Mouse (Mus musculus) heart, postnatal 25 days (tissue): ENCODE results near the gene Zkscan8. TPM values are rescaled to one million over a fixed set of nuclear protein-coding genes. Genes with fewer than 3 reads are reported as not detected.
"Not testable (repeated sequence)": the region's sequence is repeated elsewhere in the genome, so short reads cannot be mapped to it uniquely, and the experiment has no call there.

Experiments used
- DNase-seq: peaks from one replicate; pipeline ENCODE4 v3.0.0; 2022; ENCODE audit warnings: low spot score
- intact Hi-C: fragments of 180-260 bp; cut with DNase I; formaldehyde crosslinking; loops from one replicate; pipeline ENCODE4 v1.15.1; 2025
- total RNA-seq, 2 experiments: library from RNA; stranded (reverse); gene quantifications; 2 replicates each; pipeline ENCODE4 v1.2.3; 2021

Gene Zkscan8
- 10 to 100 TPM; 10.5 to 11.1 TPM for total RNA-seq

DNA sequence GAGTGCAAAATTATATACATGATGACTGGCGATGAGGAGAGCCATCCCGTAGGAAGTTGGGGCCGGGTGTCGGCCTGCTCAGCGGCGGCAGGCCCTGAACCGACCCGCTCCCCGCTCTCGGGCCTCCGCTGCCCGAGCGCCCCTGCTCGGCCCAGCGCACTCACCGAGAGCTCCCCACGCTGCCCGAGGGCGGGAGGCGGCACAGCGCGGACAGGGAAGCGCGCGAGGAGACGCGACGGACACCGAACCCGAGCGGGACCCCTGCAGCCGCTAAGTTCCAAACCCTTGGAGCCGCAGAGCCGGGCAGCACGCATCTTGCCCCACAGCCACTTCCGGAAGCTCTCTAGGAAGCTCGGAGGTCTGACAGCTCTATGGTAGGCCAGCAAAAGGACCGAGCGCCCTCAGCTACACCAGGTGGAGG is at the start of gene Zkscan8:
Zkscan8 (minus strand) TSS at position 340 of the 421 bp plus-strand sequence.
- intact Hi-C loops: loop anchor here (1.0 to 5.0 kb wide), 7 partner anchors 24 to 182 kb away; partner anchors contain the start of genes Nkapl, Zkscan3, Zscan12 and Zscan26
- peak; percentile 74 for DNase-seq

DNA sequence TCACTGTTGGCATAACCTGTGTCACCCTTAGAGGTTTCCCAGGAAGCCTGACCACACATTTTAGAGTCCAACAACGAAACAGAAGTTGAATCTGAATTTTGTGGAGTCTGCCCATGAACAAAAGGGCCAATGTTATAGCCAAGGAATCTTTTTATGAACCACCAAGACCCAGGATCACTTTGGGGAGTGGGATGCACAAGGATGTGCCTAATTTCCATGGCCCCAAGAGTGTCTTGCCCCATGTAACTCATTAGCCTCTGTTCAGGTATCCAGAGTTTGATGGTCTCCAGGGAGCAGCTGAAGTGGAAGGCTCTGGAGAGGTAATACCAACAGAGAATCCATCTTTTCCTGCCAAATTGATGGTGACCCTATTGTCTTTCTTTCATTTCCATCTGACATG is 28.9 kb upstream of the Zkscan8 start, which contains the start of gene Olfr1535:
Olfr1535 (minus strand) TSS at position 101 of the 400 bp plus-strand sequence.
- intact Hi-C loops: no loop called here
- DNase-seq: no peak

DNA sequence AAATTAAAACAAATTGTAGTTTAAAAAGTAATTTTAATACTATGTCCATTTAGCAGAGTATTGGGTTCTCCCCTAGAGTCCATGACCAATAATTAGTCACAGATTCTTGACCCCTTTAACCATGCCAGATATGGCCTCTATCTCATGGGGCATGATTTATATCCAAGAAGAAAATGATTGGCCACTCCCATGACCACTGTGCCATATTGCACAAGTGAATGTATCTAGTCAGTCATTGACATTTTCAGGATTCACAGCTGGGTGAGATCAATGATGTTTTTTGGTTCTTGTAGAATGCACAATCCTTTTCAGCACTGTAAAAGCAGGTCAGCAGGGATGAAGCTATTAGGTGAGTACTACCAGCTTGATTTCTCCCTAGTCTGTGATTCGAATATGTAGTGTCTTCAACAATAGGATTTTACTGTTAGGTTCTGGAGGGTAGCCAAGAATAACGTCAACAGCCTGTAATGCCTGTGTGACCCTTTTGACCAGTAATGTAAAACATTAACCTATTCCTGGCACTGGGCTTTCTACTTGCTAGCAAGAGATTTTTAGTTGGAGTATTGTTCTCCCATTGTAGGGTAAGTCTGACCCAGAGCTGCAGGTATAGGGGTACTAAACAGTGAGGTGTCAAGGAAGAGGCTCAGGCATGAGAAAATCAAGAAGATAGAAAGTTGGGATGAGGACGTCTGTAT is 19.6 kb upstream of the Zkscan8 start:
- intact Hi-C loops: no loop called here
- no peak for DNase-seq

DNA sequence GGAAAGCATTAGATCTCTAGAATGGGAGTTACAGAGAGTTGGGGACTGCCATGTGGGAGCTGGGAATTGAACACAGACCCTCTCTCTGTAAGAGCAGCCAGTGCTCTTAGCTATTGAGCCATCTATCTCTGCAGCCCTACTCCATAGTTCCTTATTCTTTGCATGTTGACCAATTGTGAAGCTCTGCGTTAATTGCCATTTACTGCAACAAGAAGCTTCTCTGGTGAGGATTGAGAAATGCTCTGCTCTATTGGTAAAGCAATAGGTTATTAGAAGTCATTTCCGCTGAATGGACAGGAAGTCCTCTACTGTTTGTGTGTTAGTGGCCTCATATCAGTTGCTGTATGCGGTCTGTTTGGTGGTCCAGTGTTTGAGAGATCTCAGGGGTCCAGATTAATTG is 18.6 kb upstream of the Zkscan8 start:
- DNase-seq: no peak
- intact Hi-C loops: no loop called here

DNA sequence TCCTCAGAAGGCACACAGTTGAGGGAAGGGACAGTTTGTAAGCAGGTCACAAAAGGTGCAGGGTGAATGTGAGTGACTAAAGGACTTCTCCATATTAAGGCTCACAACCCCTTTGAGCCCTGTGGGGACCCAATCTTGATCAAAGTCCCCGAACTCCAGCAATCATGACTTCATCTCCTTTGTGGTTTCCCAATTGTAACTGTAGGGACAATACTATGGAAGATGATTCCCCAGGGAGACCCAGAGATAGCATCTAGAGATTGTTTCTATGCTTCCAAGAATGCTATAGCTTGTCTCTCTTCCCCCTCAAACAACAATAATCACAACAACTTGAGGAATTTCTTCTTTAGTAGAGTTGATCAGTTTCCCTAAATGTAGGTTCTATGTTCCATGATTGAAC is 11.8 kb upstream of the Zkscan8 start, which contains the start of gene Olfr1366:
Olfr1366 (minus strand) TSS at position 101 of the 400 bp plus-strand sequence.
- intact Hi-C loops: no loop called here
- DNase-seq: no peak

DNA sequence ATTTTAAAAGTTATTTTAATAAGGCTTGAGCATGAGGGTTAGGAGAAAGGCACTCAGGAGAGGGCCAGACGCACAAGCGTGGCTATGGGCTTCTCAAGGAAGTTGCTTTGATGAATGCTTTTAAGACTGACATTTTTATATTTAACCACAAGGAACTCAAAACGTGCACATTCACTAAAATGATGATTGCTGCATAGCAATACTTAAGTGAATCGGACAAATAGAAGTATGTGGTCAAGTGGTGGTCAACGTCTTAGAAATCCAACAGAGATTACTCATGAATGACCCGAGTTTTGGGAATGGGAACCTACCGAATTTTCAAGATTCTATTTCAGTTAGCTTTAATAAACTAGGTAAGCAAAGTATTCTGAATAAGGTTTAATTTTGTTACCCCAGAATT is 784 bp downstream of the Zkscan8 start:
- DNase-seq: no peak
- intact Hi-C loops: loop anchor here (2.0 to 5.0 kb wide), 5 partner anchors 49 to 182 kb away; partner anchors contain the start of genes Nkapl, Zkscan3 and Zscan26

DNA sequence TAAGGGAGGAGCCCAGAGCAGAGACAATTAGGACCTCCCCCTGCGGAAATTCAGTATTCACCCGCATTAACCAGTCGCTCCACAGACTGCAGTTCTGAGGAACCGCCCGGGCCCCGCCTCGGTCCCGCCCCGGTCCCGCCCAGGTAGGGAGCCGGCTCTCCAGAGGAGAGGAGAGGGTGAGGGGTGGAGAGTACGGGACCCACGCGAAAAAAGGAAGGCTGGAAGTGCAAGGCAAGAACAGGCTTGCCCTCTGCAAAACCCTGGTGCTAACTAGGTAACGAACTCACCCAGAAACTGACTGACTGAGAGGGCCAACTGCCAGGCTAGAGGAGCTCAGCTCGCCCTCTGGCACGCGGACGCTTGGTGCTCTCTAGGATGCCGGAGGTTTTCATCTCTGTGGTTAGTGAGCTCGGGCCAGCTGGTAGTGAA is 24.7 kb downstream of the Zkscan8 start:
- peak; percentile 63 for DNase-seq
- intact Hi-C loops: loop anchor here (1.0 to 5.0 kb wide), 4 partner anchors 25 to 97 kb away; partner anchors contain the start of genes Nkapl, Zkscan8 and Zscan26

DNA sequence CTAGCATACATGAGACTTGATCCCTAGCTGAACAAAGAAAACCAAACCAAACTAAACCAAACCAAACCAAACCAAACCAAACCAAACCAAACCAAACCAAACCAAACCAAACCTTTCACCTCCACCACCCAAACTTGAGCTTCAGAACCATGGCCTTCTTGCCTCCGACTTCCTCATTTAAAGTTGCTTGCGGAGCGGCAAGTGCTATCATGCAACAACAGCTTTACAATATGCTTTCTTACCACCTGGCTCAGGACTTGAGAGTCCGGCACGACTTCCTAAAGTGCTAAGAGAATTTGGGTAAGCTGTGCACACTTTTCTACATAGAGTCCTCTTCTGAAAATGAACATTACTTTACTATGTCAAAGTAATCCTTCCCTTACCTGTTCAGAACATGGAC is 28.6 kb downstream of the Zkscan8 start:
- intact Hi-C loops: no loop called here
- no peak for DNase-seq

DNA sequence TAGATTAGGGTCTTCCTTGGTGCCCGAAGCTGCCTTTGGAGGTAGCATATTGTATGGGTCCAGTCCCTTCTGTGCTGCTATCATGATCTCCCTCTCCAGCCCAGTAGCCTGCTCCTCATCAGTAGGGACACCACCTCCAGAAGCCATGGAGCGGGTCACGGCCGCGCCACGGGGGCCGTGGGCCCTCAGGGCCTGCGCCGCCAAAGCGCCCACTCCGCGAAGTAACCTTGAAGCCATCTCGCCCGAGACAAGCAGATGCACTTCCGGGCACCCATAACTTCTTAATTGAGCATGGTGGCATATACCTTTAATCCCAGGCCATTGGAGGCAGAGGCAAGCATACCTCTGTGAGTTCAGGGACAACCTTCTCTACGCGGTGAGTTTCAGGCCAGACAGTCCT is 29.7 kb downstream of the Zkscan8 start, which contains the start of gene Gm11273:
Gm11273 (minus strand) TSS at position 237 of the 400 bp plus-strand sequence.
- DNase-seq, intact Hi-C loops: not testable (repeated sequence)

DNA sequence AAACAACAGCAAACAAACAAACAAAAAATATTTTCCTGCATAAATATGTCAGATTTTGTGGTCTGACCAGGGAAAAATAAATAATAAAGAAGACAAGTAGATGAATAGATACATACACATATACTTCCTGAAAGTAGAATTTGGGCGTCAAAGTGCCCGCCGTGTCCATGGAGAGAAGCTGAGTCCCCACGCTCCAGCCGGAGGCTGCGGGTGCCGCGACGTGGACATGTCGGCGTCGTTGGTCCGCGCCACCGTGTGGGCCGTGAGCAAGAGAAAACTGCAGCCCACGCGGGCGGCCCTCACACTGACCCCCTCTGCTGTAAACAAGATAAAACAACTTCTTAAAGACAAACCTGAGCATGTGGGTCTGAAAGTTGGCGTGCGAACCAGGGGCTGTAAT is 35.8 kb downstream of the Zkscan8 start, which contains the start of gene AK157302:
AK157302 (plus strand) TSS at position 144 of the 400 bp plus-strand sequence.
- no peak for DNase-seq

DNA sequence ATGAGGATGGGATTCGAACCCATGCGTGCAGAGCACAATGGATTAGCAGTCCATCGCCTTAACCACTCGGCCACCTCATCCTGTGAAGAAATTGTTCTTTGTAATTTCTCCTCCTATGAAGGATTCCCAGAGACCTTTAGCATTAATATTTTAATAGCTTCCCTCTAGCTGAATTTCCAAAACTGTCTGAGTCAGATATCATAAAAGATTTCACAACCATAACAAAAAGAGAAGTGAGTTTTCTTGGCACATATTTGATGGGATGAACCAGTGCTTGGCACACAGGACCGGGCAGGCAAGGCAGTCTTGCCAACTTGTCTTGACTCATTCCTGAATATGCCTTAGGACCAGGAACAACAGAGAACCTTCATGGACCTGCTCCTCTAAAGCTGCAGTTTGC is 38.1 kb downstream of the Zkscan8 start:
- DNase-seq: no peak
- intact Hi-C loops: no loop called here

More for the DNA sequence above, 35.8 kb downstream of the Zkscan8 start, which contains the start of gene AK157302:
- intact Hi-C loops: no loop called here

DNA sequence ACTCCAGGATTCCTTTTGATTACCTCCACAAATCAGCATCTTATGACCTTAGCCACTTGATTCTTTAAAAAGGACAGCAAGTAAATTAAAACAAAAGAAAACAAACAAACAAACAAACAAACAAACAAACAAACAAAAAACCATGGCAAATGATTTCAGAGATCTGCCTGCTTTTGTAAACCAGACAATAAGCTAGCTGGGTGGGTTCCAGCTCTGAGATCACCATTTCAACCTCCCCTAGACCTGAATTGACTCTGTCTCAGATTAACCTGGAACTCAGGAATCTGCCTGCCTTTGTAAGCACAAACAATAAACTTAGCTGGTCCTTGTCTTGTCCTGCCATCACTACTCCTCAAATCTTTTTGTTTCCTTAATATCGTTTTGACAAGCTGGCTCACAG is 44.0 kb downstream of the Zkscan8 start:
- DNase-seq: no peak
- intact Hi-C loops: no loop called here

DNA sequence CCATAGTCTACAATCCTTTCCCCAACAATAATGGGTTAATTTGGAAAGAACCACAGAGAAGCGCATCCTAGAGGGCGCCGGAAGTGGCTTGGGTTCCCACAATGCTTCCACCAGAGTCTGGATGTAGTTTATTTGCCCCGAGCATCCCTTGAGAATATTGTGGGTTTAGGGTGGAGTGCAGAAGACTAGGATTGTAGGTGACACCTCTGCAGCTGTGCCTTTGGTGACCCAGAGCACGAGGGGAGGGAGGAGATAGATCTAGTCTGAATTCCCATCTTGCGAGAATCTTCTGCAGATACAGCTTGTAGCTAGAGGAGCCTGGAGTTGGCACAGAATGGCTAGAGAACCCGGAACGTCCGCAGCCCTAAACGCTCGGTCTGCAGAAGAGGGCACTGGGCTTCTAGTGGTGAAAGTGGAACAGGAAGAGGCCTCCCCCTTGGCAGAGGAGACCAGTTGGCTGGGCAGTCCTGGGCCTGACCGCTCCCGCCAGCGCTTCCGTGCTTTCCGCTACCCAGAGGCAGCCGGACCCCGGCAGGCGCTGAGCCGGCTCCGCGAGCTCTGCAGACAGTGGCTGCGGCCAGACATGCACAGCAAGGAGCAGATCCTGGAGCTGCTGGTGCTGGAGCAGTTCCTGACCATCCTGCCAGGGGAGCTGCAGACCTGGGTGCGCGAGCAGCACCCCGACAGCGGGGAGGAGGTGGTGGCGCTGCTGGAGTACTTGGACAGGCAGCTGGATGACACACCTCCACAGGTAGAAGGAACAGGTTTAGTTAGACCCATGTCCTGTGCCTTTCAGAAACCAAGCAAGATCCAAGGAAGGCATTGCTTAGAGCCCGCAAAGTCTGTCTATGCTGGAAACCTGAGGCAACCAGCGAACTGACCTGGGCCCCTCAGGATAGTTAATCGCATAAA is 51.9 kb downstream of the Zkscan8 start, which contains the start of the genes Zkscan4 and Gm10065:
Zkscan4 (plus strand) TSS at position 149 of the 912 bp plus-strand sequence.
Gm10065 (minus strand) TSS at position 683 of the 912 bp plus-strand sequence.
- intact Hi-C loops: not testable (repeated sequence)
- DNase-seq: peak; percentile 30

DNA sequence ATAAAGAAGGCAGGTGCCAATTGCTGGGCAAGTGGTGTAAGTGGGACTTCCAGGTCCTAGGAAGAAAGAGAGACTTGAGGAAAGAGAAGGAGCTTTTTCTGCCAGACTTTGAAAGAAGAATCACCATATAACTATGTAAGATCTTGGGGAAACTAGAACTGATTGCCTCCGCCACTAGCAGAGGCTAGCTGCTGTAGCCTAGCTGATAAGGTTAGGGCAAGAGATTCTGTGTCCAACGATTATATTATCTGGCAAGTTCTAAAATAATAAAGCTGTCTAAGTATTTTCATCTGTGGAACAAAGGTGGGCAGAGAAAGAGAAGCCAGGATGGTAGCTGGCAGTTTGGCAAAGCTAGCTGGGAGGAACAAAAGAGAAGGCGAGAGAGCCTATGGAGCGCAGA is 58.5 kb downstream of the Zkscan8 start:
- intact Hi-C loops: no loop called here

DNA sequence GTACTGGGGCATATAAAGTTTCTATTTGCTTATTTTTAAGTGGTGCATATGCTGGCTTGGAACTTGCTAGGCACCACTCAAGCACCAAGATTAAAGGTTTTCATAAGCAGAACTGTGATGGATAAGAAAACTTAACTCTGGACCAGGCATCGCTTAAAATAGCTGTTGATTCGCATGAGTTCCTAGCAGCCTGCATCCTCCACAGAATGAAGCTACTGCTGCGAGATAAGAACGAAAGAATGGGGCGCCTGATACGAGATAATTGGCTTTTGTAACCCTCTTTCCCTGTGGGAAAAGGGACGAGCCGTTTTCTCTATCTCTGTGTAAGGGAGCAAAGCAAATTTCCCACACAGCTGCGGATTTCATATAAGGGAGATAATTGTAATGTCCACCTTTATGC is 61.8 kb downstream of the Zkscan8 start:
- intact Hi-C loops: loop anchor here (5.0 kb wide), 2 partner anchors 38 to 63 kb away; partner anchors contain the start of gene Zkscan8

More for the DNA sequence above, 58.5 kb downstream of the Zkscan8 start:
- no peak for DNase-seq

DNA sequence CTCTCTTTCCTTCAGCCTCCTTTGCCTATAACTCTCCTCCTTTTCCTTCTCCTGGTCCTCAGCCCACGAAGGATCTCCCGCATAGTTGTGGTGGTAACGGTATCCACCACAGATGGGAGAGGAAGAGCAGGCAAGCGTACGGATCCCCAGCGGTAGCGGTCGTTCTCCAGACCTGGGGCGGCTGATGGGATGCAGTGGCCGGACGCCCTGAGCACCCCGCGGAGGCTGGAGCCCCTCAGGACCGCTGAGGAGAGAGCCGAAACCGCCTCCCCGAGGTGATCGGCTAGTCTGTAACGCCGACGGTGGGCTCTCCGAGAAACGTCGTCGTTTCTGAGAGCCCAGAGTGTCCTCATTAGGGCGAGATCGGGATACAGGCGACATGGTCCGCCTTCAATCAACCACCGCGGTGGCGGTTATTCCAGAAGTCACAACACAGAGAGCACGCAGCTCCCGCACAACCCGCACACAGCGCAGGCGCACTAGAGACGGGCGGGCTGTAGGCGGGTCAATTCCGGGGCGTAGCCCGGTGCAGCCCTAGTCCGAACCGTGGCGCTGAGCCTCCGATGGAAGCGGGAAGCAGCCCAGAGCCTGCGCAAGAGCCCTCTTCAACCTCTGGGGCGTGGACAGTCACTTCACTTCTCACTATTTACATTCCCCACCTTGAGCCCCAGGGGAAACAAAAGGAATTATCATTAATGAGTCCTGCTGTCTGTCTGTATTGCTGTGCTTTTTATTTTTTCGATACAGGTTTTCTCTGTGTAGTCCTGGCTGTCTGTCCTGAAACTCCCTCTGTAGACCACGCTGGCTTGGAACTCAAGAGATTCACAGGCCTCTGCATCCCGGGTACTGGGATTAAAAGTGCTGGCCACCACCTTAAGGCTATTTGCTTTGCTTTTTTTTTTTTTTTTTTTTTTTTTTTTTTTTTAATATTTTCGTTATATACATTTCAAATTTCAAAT is 62.6 kb downstream of the Zkscan8 start, which contains the start of gene Nkapl:
Nkapl (minus strand) TSS at position 449 of the 959 bp plus-strand sequence.
- intact Hi-C loops: loop anchor here (5.0 kb wide), 2 partner anchors 39 to 64 kb away; partner anchors contain the start of gene Zkscan8
- DNase-seq: peak; percentile 65

More for the DNA sequence above, 61.8 kb downstream of the Zkscan8 start:
- no peak for DNase-seq

DNA sequence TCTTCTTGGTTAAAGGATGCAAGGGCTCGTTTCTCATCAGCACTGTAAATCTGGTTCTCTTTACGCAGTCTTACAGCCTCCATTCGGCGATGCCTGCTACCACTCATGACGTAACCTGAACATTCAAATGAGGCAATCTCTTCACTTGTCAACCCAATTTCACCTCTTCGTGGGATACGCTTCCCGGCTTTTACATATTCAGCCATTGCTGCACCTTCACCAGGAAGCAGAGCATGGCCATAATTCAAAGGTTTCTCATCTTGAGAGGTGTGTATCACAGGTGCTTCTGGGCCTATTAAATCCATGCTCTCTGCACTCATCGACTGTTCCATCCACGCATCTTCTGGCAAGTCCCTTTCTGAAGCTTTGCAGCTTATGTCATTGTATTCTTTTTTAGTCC is 63.6 kb downstream of the Zkscan8 start:
- intact Hi-C loops: loop anchor here (5.0 kb wide), 2 partner anchors 40 to 65 kb away; partner anchors contain the start of gene Zkscan8

More for the DNA sequence above, 63.6 kb downstream of the Zkscan8 start:
- no peak for DNase-seq
